Mouse (Mus musculus): ENCODE data around the gene Sco1.

- no peak for TF ChIP-seq EP300 (IDR thresholded peaks at IDR 0.05; ENCODE audit: low read length)
- no peak for TF ChIP-seq HCFC1 (IDR thresholded peaks at IDR 0.05; ENCODE audit: low read depth, low read length)
- no peak for TF ChIP-seq MEF2A (IDR thresholded peaks at IDR 0.05; ENCODE audit: borderline replicate concordance, low read depth, low read length)
- TF ChIP-seq CTCF (conservative IDR thresholded peaks at IDR 0.05 in 1 of 2, IDR thresholded peaks at IDR 0.05 in 1 of 2; ENCODE audit: low read depth in 2 of 2, low read length in 2 of 2) = no peak
- no peak for TF ChIP-seq JUN (IDR thresholded peaks at IDR 0.05; ENCODE audit: insufficient read depth, low read depth, low read length)
- no peak for TF ChIP-seq POLR2A (IDR thresholded peaks at IDR 0.05; ENCODE audit: low read depth, low read length)
- TF ChIP-seq MXI1 (IDR thresholded peaks at IDR 0.05; ENCODE audit: low read depth, low read length) = no peak
- no peak for TF ChIP-seq CHD2 (IDR thresholded peaks at IDR 0.05; ENCODE audit: low read length)
- no peak for TF ChIP-seq USF1 (IDR thresholded peaks at IDR 0.05; ENCODE audit: low read depth, low read length)
Measured at GRCm38 (mm10) chr11:67067741-67068140, 15.3 kb downstream of the Sco1 start.
